Mouse (Mus musculus): Measurements from ENCODE around the gene Fah.

GRCm38 (mm10) chr7:84594087-84594916 lies 12.2 kb downstream of the Fah start:
- TF ChIP-seq CTCF (IDR thresholded peaks at IDR 0.05; ENCODE audit: low read depth) (peak; percentile 94), EP300 (optimal IDR thresholded peaks at IDR 0.05) (no peak)
